Mouse (Mus musculus) forebrain, embryonic 11.5 days (tissue): ENCODE results near the gene Wbp2. TPM values are rescaled to one million over a fixed set of nuclear protein-coding genes. Genes with fewer than 3 reads are reported as not detected.

Source experiments
- ATAC-seq: fragments of 200-750 bp; cut with Nextera tagmentation; replicated peaks from 2 replicates; pipeline ENCODE4 v1.8.0; 2017; ENCODE audit warnings: moderate TSS enrichment; ENCODE audit not compliant: low FRiP score
- DNase-seq: peaks from one replicate; pipeline ENCODE4 v3.0.0-alpha.2; 2017; ENCODE audit warnings: low spot score
- H3K27ac ChIP-seq: fragments of 300-500 bp; sonication (generic); 2 replicates; pipeline ENCODE4 v1.5.1; 2014; ENCODE audit warnings: low read depth, low read length
- H3K27me3 ChIP-seq: fragments of 300-500 bp; sonication (generic); 2 replicates; pipeline ENCODE4 v1.6.1; 2014; ENCODE audit warnings: mild to moderate bottlenecking, low read length, mixed read lengths; ENCODE audit not compliant: control insufficient read depth, insufficient read depth
- H3K36me3 ChIP-seq: fragments of 300-500 bp; sonication (generic); 2 replicates; pipeline ENCODE4 v1.6.1; 2014; ENCODE audit warnings: mild to moderate bottlenecking, low read length, moderate library complexity, mixed read lengths; ENCODE audit not compliant: control insufficient read depth, insufficient read depth
- H3K4me1 ChIP-seq: fragments of 300-500 bp; sonication (generic); replicated peaks from 2 replicates; pipeline ENCODE4 v1.6.1; 2014; ENCODE audit warnings: low read length, mixed read lengths; ENCODE audit not compliant: control insufficient read depth, insufficient read depth
- H3K4me2 ChIP-seq: fragments of 300-500 bp; sonication (generic); 2 replicates; pipeline ENCODE4 v1.6.1; 2014; ENCODE audit warnings: low read depth, mild to moderate bottlenecking, low read length, moderate library complexity, mixed read lengths; ENCODE audit not compliant: severe bottlenecking
- H3K4me3 ChIP-seq: fragments of 300-500 bp; sonication (generic); 2 replicates; pipeline ENCODE4 v1.5.1; 2014; ENCODE audit warnings: low read depth, low read length
- H3K9ac ChIP-seq: fragments of 300-500 bp; sonication (generic); 2 replicates; pipeline ENCODE4 v1.6.1; 2014; ENCODE audit warnings: low read length
- H3K9me3 ChIP-seq: fragments of 300-500 bp; sonication (generic); 2 replicates; pipeline ENCODE4 v1.6.1; 2016; ENCODE audit warnings: low read length, mixed read lengths; ENCODE audit not compliant: control insufficient read depth
- WGBS: fragments of 180-500 bp; shearing (Covaris S2); extraction: QIAGEN DNeasy Blood & Tissue Kit; methylation state at CpG from one replicate; pipeline ENCODE4 v1.1.7; 2014; 5-methylcytosine and 5-hydroxymethylcytosine counted together
- polyA plus RNA-seq: library from polyadenylated mRNA; unstranded; fragments of >200 nt; fragmentation: Nextera tagmentation; extraction: Ambion mirVana; gene quantifications from 2 replicates; pipeline ENCODE4 v1.2.1, GENCODE M21; 2014

Gene Wbp2
- polyA plus RNA-seq, 1 experiment from 2014 or later: 100.0 TPM

DNA sequence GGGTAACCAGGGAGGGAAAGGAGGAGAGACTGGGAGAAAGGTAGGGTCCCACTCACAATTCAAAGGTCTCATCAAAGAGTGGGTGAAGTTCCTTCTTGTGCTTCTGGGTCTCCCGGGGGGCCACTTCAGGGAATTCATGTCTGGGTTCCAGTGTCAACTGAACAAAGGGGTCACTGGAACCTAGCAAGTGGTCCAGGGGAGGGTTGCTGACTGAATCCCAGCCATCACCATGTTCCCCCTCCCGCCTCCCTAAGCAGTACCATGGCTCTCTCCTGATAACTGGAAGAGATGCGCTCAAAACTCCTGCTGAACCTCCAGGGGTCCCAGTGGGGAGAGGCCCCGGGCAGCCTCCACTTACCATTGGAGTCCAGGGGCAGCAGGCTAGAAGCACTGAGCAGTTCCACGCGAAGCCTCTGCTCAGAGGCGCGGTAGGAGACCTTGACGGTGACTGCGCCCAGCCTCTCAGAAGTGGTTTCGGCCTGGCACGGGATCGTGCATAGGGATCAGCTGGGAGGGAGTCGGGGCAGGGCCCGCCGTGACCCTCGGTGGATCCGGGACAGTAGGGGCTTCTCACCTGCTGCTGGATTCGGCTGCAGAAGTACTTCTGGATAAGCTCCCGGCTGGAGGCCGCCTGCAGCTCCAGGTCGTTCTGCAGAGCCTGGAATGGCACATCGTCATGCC, 22.5 kb downstream of the Wbp2 start:
- no peaks in the 10 kb centered on the region; the same call in 1 of the 2 replicates for H3K36me3 ChIP-seq
- no peak overlapping the region for H3K4me3 ChIP-seq
- no peak overlapping the region for H3K9ac ChIP-seq
- no peak overlapping the region for H3K27ac ChIP-seq
- H3K4me1 ChIP-seq: no peaks in the 10 kb centered on the region
- no peak for ATAC-seq
- no peaks in the 10 kb centered on the region for H3K9me3 ChIP-seq
- H3K4me2 ChIP-seq: no peak overlapping the region
- DNase-seq: no peak
- H3K27me3 ChIP-seq: no peaks in the 10 kb centered on the region
- 67% methylated on average over 23 of the region's 23 CpGs for WGBS

DNA sequence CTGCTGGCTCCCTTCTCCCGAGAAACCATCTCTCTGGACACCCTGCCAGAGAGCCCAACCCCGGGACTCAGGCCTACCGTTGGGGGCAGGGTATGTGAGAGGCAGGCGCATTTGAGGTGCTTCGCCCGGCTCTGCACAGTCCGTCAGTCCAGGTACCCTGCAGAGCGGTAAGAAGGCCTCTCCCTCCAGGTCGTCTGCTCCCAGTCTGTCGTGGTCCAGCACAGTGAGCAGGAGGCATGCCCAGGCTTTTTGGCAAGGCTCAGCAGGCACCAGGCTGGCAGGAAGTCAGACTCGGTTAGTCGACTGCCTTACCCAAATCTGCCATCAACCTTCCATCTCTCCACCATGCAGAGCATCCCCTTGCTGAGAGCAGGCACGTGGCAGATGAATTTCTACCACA, 23.2 kb downstream of the Wbp2 start:
- Histone ChIP-seq H3K9ac (no peak overlapping the region), H3K27me3 (no peaks in the 10 kb centered on the region), H3K4me2 (no peak overlapping the region), H3K9me3 (no peaks in the 10 kb centered on the region), H3K27ac (no peak overlapping the region), H3K4me1 (no peaks in the 10 kb centered on the region), H3K4me3 (no peak overlapping the region), H3K36me3 (no peaks in the 10 kb centered on the region; the same call in 1 of the 2 replicates)
- ATAC-seq: no peak
- DNase-seq: no peak
- 69% methylated on average over 13 of the region's 13 CpGs for WGBS

GRCm38 (mm10) chr11:116062521-116062920, 24.3 kb downstream of the Wbp2 start:
- peaks cover 7% of the 10 kb centered on the region; the same call in 1 of the 2 replicates for H3K36me3 ChIP-seq

DNA sequence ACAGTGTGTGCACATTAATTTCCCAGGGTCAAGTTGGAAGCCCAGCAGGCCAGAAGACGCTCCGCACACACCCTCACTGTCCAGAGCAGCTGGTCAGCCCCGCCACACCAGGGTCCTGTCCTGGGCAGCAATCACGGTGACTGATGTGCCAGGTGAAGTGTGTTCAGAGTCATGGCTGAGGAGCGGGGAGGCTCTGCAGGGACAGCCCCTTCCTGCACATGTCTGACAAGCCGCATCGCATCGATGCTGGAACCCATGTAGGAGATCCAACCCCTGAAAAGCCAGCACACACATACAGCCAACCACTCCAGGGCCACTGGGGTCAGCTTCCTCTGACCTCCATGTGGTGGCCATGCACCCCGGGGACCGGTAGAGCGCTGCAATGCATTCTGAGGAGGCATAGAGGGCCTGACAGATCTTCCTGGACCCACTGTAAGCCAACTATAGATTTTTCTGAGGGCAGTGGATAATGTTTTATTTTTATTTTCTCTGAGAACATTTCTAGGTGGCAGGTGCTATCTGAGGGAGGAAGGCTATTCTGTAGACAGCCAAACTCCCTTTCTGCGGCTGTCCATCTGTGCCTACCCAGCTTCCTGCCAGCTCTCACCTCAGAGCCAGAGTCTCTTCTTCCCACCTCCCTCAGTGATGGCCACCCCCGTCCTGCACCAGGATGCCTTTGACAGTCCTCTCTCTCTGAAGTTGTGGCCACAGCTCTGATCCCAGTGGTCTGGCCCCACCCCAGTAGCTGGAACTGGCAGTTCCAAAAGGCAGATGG, 25.0 kb downstream of the Wbp2 start:
- DNase-seq (no peak), ATAC-seq (no peak)
- 87% methylated on average over 13 of the region's 13 CpGs for WGBS
- no peak overlapping the region for H3K27ac ChIP-seq
- no peak overlapping the region for H3K4me2 ChIP-seq
- H3K4me3 ChIP-seq: no peak overlapping the region
- no peaks in the 10 kb centered on the region for H3K4me1 ChIP-seq
- peaks cover 10% of the 10 kb centered on the region; the same call in 1 of the 2 replicates for H3K36me3 ChIP-seq
- H3K9me3 ChIP-seq: no peaks in the 10 kb centered on the region
- no peak overlapping the region for H3K9ac ChIP-seq
- H3K27me3 ChIP-seq: no peaks in the 10 kb centered on the region

More at GRCm38 (mm10) chr11:116062521-116062920, 24.3 kb downstream of the Wbp2 start:
- no peaks in the 10 kb centered on the region for H3K9me3 ChIP-seq
- 56% methylated on average over 8 of the region's 8 CpGs for WGBS
- no peak overlapping the region for H3K27ac ChIP-seq
- DNase-seq (no peak), ATAC-seq (no peak)
- H3K4me1 ChIP-seq: no peaks in the 10 kb centered on the region
- H3K27me3 ChIP-seq: no peaks in the 10 kb centered on the region
- no peak overlapping the region for H3K9ac ChIP-seq
- no peak overlapping the region for H3K4me2 ChIP-seq
- no peak overlapping the region for H3K4me3 ChIP-seq

DNA sequence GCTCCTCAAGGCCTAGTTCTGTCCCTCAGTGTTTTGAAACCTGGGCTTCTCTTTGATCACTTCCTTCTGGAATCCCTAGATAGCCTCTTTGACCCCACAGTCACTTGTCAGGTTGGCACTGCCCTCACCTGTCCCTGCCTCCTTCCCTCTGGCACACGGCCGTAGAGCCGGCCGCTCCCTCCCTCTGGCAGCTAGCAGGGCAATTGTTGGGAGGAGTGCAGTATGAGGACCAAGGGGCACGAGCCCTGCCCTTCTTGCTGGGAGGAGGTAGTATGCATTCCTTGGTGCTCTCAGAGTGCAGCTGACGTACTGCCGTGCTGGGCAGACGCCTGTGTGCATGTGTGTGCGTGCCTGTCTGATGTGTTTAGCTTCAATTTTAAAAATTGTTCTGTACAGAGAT, 26.2 kb downstream of the Wbp2 start:
- H3K4me1 ChIP-seq: no peaks in the 10 kb centered on the region
- no peaks in the 10 kb centered on the region for H3K27me3 ChIP-seq
- no peak for DNase-seq
- H3K9me3 ChIP-seq: no peaks in the 10 kb centered on the region
- no peak overlapping the region for H3K4me3 ChIP-seq
- no peak for ATAC-seq
- peaks cover 10% of the 10 kb centered on the region for H3K36me3 ChIP-seq
- H3K4me2 ChIP-seq: no peak overlapping the region
- no peak overlapping the region for H3K27ac ChIP-seq
- WGBS: 92% methylated on average over 9 of the region's 9 CpGs
- H3K9ac ChIP-seq: no peak overlapping the region

- 94% methylated on average over 11 of the region's 11 CpGs for WGBS
- Histone ChIP-seq H3K9me3 (no peaks in the 10 kb centered on the region), H3K4me1 (no peaks in the 10 kb centered on the region), H3K27ac (no peak overlapping the region), H3K4me3 (no peak overlapping the region), H3K27me3 (no peaks in the 10 kb centered on the region), H3K4me2 (no peak overlapping the region), H3K9ac (no peak overlapping the region), H3K36me3 (peaks cover 16% of the 10 kb centered on the region)
- DNase-seq (no peak), ATAC-seq (no peak)
Measured at GRCm38 (mm10) chr11:116059691-116060025, 27.1 kb downstream of the Wbp2 start.

DNA sequence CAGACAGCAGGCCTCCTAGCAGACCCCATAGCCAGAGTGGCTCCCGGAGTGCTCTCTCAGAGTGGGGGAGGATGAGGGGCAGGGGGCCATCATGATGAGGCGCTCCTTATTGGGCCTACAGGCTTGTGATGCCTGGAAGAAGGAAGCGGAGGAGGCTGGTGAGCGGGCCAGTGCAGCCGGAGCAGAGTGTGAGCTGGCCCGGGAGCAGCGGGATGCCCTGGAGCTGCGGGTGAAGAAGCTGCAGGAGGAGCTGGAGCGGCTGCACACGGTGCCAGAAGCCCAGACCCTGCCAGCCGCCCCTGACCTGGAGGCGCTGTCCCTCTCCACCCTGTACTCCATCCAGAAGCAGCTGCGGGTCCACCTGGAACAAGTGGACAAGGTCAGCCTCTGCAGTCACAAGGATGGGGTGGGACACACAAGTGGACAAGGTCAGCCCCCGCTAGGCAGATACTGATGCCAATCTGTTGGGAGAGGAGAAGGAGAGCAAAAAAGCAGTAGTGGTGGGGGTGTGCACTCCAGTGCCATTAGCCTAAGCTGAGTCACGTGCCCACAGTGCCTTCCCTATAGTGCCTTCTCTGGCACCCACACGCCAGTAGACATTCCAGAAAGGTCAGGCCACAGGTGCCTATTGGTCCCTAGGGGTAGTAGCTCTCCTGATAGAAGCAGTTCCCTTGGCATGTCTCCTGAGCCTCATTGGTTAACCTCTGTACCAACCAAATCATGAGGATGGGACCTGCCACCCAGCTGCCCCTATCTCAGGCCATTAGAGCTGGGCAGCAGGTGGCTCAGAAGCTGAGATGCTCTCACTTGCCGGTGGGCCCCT, 27.7 kb downstream of the Wbp2 start:
- Histone ChIP-seq H3K4me2 (no peak overlapping the region), H3K4me3 (no peak overlapping the region), H3K27me3 (no peaks in the 10 kb centered on the region), H3K9ac (no peak overlapping the region), H3K4me1 (no peaks in the 10 kb centered on the region), H3K9me3 (no peaks in the 10 kb centered on the region), H3K27ac (no peak overlapping the region), H3K36me3 (peaks cover 17% of the 10 kb centered on the region)
- ATAC-seq (no peak), DNase-seq (no peak)
- WGBS: 93% methylated on average over 17 of the region's 17 CpGs

DNA sequence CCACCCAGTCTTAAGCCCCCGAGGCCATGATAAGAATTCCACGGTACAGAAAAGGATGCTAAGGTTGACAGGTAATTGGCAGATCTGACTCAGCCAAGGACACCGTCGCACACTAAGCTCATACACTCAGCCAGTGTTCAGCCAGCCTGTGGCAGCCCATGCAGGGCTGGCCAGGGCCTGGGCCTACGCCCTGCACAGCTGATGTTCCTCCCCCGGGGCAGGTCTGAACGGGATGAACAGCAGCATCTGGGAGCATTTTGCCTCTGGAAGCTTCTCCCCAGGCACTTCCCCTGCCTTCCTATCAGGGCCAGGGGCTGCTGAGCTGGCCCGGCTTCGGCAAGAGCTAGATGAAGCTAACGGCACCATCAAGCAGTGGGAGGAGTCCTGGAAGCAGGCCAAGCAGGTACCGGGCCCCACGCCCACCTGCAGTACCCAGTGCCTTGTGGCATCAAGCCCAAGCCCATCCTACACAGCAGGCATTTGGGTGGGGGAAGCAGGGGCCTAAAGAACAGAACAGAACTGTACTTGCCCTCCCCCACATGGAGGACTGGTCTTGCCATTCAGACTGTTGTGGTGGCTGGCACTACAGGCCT, 28.7 kb downstream of the Wbp2 start:
- no peaks in the 10 kb centered on the region for H3K9me3 ChIP-seq
- ATAC-seq: no peak
- no peak overlapping the region for H3K4me3 ChIP-seq
- no peaks in the 10 kb centered on the region for H3K4me1 ChIP-seq
- H3K27ac ChIP-seq: no peak overlapping the region
- H3K4me2 ChIP-seq: no peak overlapping the region
- no peak for DNase-seq
- 90% methylated on average over 12 of the region's 12 CpGs for WGBS
- peaks cover 19% of the 10 kb centered on the region for H3K36me3 ChIP-seq
- no peaks in the 10 kb centered on the region for H3K27me3 ChIP-seq
- no peak overlapping the region for H3K9ac ChIP-seq
